Mouse (Mus musculus): ENCODE measurements around the gene Slc47a2. TPM values are rescaled to one million over a fixed set of nuclear protein-coding genes. Genes with fewer than 3 reads are reported as not detected.
"Not testable (repeated sequence)": the region's sequence is repeated elsewhere in the genome, so short reads cannot be mapped to it uniquely, and the experiment has no call there.

Gene Slc47a2
- total RNA-seq, 4 experiments from 2014 or later, result not detected

- no peak for DNase-seq (ENCODE audit: low spot score in 2 of 2)
These were observed 689 bp downstream of the Slc47a2 start for GRCm38 (mm10) chr11:61341971-61342370.

- DNase-seq (ENCODE audit: low spot score in 2 of 2), result no peak
These were observed 1.4 kb downstream of the Slc47a2 start for GRCm38 (mm10) chr11:61341233-61341632.

- no peak for DNase-seq (ENCODE audit: low spot score in 2 of 2)
These were observed 2.3 kb downstream of the Slc47a2 start for GRCm38 (mm10) chr11:61340374-61340773.

- no peak for DNase-seq (ENCODE audit: low spot score in 2 of 2)
These were observed 5.1 kb downstream of the Slc47a2 start for GRCm38 (mm10) chr11:61337586-61337985.

GRCm38 (mm10) chr11:61320904-61321687 is 21.6 kb downstream of the Slc47a2 start:
- DNase-seq (ENCODE audit: low spot score in 2 of 2), result no peak

GRCm38 (mm10) chr11:61319923-61320567 is 22.6 kb downstream of the Slc47a2 start:
- DNase-seq (ENCODE audit: low spot score in 2 of 2), result no peak

GRCm38 (mm10) chr11:61319233-61319922 is 23.3 kb downstream of the Slc47a2 start:
- no peak for DNase-seq (ENCODE audit: low spot score in 2 of 2)

GRCm38 (mm10) chr11:61316864-61317263 is 25.8 kb downstream of the Slc47a2 start:
- no peak for DNase-seq (ENCODE audit: low spot score in 2 of 2)

- DNase-seq (ENCODE audit: low spot score in 2 of 2), result no peak
These were observed 32.3 kb downstream of the Slc47a2 start for GRCm38 (mm10) chr11:61310321-61310720.

- no peak for DNase-seq (ENCODE audit: low spot score in 2 of 2)
These were observed 32.8 kb downstream of the Slc47a2 start for GRCm38 (mm10) chr11:61309831-61310230.

- DNase-seq (ENCODE audit: low spot score in 2 of 2), result no peak
These were observed 34.9 kb downstream of the Slc47a2 start for GRCm38 (mm10) chr11:61307795-61308194.

GRCm38 (mm10) chr11:61305377-61305776 is 37.3 kb downstream of the Slc47a2 start:
- DNase-seq (ENCODE audit: low spot score in 2 of 2), result peak in 1 of 2 experiments; percentile 12

GRCm38 (mm10) chr11:61304535-61304934 is 38.1 kb downstream of the Slc47a2 start:
- DNase-seq (ENCODE audit: low spot score in 2 of 2), result not testable (repeated sequence)

- peak in 1 of 2 experiments; percentile 15 for DNase-seq (ENCODE audit: low spot score in 2 of 2)
These were observed 41.8 kb downstream of the Slc47a2 start for GRCm38 (mm10) chr11:61300716-61301392.

- DNase-seq (ENCODE audit: low spot score in 2 of 2), result no peak
These were observed 42.5 kb downstream of the Slc47a2 start for GRCm38 (mm10) chr11:61300205-61300604.

GRCm38 (mm10) chr11:61297901-61298300 is 44.8 kb downstream of the Slc47a2 start:
- DNase-seq (ENCODE audit: low spot score in 2 of 2), result no peak

GRCm38 (mm10) chr11:61297326-61297725 is 45.3 kb downstream of the Slc47a2 start:
- no peak for DNase-seq (ENCODE audit: low spot score in 2 of 2)

- no peak for DNase-seq (ENCODE audit: low spot score in 2 of 2)
These were observed 46.1 kb downstream of the Slc47a2 start for GRCm38 (mm10) chr11:61296556-61296955.

- DNase-seq (ENCODE audit: low spot score in 2 of 2), result no peak
These were observed 47.1 kb downstream of the Slc47a2 start for GRCm38 (mm10) chr11:61295556-61295955.

- DNase-seq (ENCODE audit: low spot score in 2 of 2), result no peak
These were observed 48.2 kb downstream of the Slc47a2 start for GRCm38 (mm10) chr11:61294431-61294830.

GRCm38 (mm10) chr11:61293251-61293650 is 49.4 kb downstream of the Slc47a2 start:
- DNase-seq (ENCODE audit: low spot score in 2 of 2), result no peak

GRCm38 (mm10) chr11:61284323-61284722 is 58.3 kb downstream of the Slc47a2 start:
- DNase-seq (ENCODE audit: low spot score in 2 of 2), result no peak
